Mouse (Mus musculus): Measurements from ENCODE around the gene Napa. TPM values are rescaled to one million over a fixed set of nuclear protein-coding genes. Genes with fewer than 3 reads are reported as not detected.

Napa gene
- polyA plus RNA-seq, 1 experiment from 2014 or later = 196 TPM

GRCm38 (mm10) chr7:16125829-16126228 is 27.6 kb downstream of the Napa start:
- no peak overlapping the region for H3K4me2 ChIP-seq (replicated peaks)
- 86% methylated on average over 9 of the region's 9 CpGs for WGBS

GRCm38 (mm10) chr7:16128344-16128743 is 30.1 kb downstream of the Napa start:
- no peak overlapping the region for H3K27ac ChIP-seq (replicated peaks)
- no peak overlapping the region for H3K4me2 ChIP-seq (replicated peaks)
- H3K9me3 ChIP-seq = no peaks in the 10 kb centered on the region
- H3K4me1 ChIP-seq = peaks cover 41% of the 10 kb centered on the region
- 0 out of 2 replicates have a peak, but pooled peaks cover 16% of the 10 kb centered on the region for H3K36me3 ChIP-seq
- H3K27me3 ChIP-seq = no peaks in the 10 kb centered on the region
- ATAC-seq (ENCODE audit: low FRiP score, low read depth) = no peak
- H3K4me3 ChIP-seq = no peak overlapping the region
- no peak overlapping the region for H3K9ac ChIP-seq (replicated peaks)
- 95% methylated on average over 6 of the region's 6 CpGs for WGBS

More at GRCm38 (mm10) chr7:16125829-16126228, 27.6 kb downstream of the Napa start:
- H3K27me3 ChIP-seq = no peaks in the 10 kb centered on the region
- no peaks in the 10 kb centered on the region for H3K9me3 ChIP-seq
- H3K4me3 ChIP-seq = no peak overlapping the region
- H3K9ac ChIP-seq (replicated peaks) = no peak overlapping the region
- 0 out of 2 replicates have a peak, but pooled peaks cover 16% of the 10 kb centered on the region for H3K36me3 ChIP-seq
- H3K4me1 ChIP-seq = peaks cover 15% of the 10 kb centered on the region
- H3K27ac ChIP-seq (replicated peaks) = no peak overlapping the region
- no peak for ATAC-seq (ENCODE audit: low FRiP score, low read depth)

- 0 out of 2 replicates have a peak overlapping the region, but pooled peaks have one; percentile 63 for H3K4me3 ChIP-seq
- no peak for ATAC-seq (ENCODE audit: low FRiP score, low read depth)
- peak overlapping the region; percentile 83; the same call in 1 of the 2 replicates for H3K27ac ChIP-seq (replicated peaks)
- WGBS = 69% methylated on average over 5 of the region's 5 CpGs
- H3K4me2 ChIP-seq (replicated peaks) = peak overlapping the region; percentile 78
- H3K9me3 ChIP-seq = no peaks in the 10 kb centered on the region
- H3K27me3 ChIP-seq = no peaks in the 10 kb centered on the region
- H3K9ac ChIP-seq (replicated peaks) = no peak overlapping the region
- 0 out of 2 replicates have a peak, but pooled peaks cover 16% of the 10 kb centered on the region for H3K36me3 ChIP-seq
- H3K4me1 ChIP-seq = peaks cover 45% of the 10 kb centered on the region
Measured at GRCm38 (mm10) chr7:16128899-16129298, 30.6 kb downstream of the Napa start.

GRCm38 (mm10) chr7:16129421-16129845 is 31.2 kb downstream of the Napa start, which contains the start of gene Slc8a2:
Gene Slc8a2 (plus strand): TSS chr7:16129826.
- under 1% methylated on average over 12 of the region's 12 CpGs for WGBS
- H3K4me3 ChIP-seq = peak within 1 kb of the TSS; percentile 63
- peak; percentile 86 for ATAC-seq (ENCODE audit: low FRiP score, low read depth)

GRCm38 (mm10) chr7:16129846-16130691 is 31.8 kb downstream of the Napa start:
- H3K36me3 ChIP-seq = 0 out of 2 replicates have a peak, but pooled peaks cover 16% of the 10 kb centered on the region
- H3K9me3 ChIP-seq = no peaks in the 10 kb centered on the region
- peaks cover 57% of the 10 kb centered on the region for H3K4me1 ChIP-seq
- peak overlapping the region; percentile 83 for H3K9ac ChIP-seq (replicated peaks)
- WGBS = 1% methylated on average over 38 of the region's 38 CpGs
- no peaks in the 10 kb centered on the region for H3K27me3 ChIP-seq
- peak overlapping the region; percentile 83 for H3K27ac ChIP-seq (replicated peaks)
- H3K4me2 ChIP-seq (replicated peaks) = peak overlapping the region; percentile 78
- H3K4me3 ChIP-seq = peak overlapping the region; percentile 63
- peak; percentile 79 for ATAC-seq (ENCODE audit: low FRiP score, low read depth)

More at GRCm38 (mm10) chr7:16129421-16129845, 31.2 kb downstream of the Napa start, which contains the start of gene Slc8a2:
- Histone ChIP-seq H3K36me3 (0 out of 2 replicates have a peak, but pooled peaks cover 16% of the 10 kb centered on the region), H3K9ac (replicated peaks) (peak within 1 kb of the TSS; percentile 83), H3K4me2 (replicated peaks) (peak within 1 kb of the TSS; percentile 78), H3K27me3 (no peaks in the 10 kb centered on the region), H3K9me3 (no peaks in the 10 kb centered on the region), H3K4me1 (peaks cover 50% of the 10 kb centered on the region), H3K27ac (replicated peaks) (peak within 1 kb of the TSS; percentile 83)

GRCm38 (mm10) chr7:16130956-16131634 is 32.8 kb downstream of the Napa start:
- ATAC-seq (ENCODE audit: low FRiP score, low read depth) = no peak
- peak overlapping the region; percentile 63 for H3K4me3 ChIP-seq
- H3K36me3 ChIP-seq = 0 out of 2 replicates have a peak, but pooled peaks cover 8% of the 10 kb centered on the region
- H3K9me3 ChIP-seq = no peaks in the 10 kb centered on the region
- H3K9ac ChIP-seq (replicated peaks) = peak overlapping the region; percentile 83; the same call in 1 of the 2 replicates
- H3K4me2 ChIP-seq (replicated peaks) = peak overlapping the region; percentile 78
- H3K27ac ChIP-seq (replicated peaks) = peak overlapping the region; percentile 83; the same call in 1 of the 2 replicates
- 44% methylated on average over 13 of the region's 13 CpGs for WGBS
- H3K4me1 ChIP-seq = peaks cover 61% of the 10 kb centered on the region
- no peaks in the 10 kb centered on the region for H3K27me3 ChIP-seq

- H3K4me3 ChIP-seq = peak overlapping the region; percentile 63; the same call in 1 of the 2 replicates
- peak overlapping the region; percentile 78 for H3K4me2 ChIP-seq (replicated peaks)
- WGBS = 15% methylated on average over 7 of the region's 7 CpGs
- H3K27ac ChIP-seq (replicated peaks) = no peak overlapping the region
- H3K9me3 ChIP-seq = no peaks in the 10 kb centered on the region
- H3K4me1 ChIP-seq = peaks cover 61% of the 10 kb centered on the region
- H3K27me3 ChIP-seq = no peaks in the 10 kb centered on the region
- H3K36me3 ChIP-seq = 0 out of 2 replicates have a peak, but pooled peaks cover 2% of the 10 kb centered on the region
- no peak overlapping the region for H3K9ac ChIP-seq (replicated peaks)
- no peak for ATAC-seq (ENCODE audit: low FRiP score, low read depth)
Measured at GRCm38 (mm10) chr7:16132161-16132581, 33.9 kb downstream of the Napa start.

GRCm38 (mm10) chr7:16132926-16133325 is 34.7 kb downstream of the Napa start:
- H3K4me2 ChIP-seq (replicated peaks) = peak overlapping the region; percentile 78; the same call in 1 of the 2 replicates
- 66% methylated on average over 3 of the region's 3 CpGs for WGBS
- H3K4me1 ChIP-seq = peaks cover 61% of the 10 kb centered on the region

GRCm38 (mm10) chr7:16133691-16134090 is 35.4 kb downstream of the Napa start:
- H3K27me3 ChIP-seq = no peaks in the 10 kb centered on the region
- no peak overlapping the region for H3K9ac ChIP-seq (replicated peaks)
- H3K9me3 ChIP-seq = no peaks in the 10 kb centered on the region
- 94% methylated on average over 9 of the region's 9 CpGs for WGBS
- no peaks in the 10 kb centered on the region for H3K36me3 ChIP-seq
- peaks cover 61% of the 10 kb centered on the region for H3K4me1 ChIP-seq
- no peak overlapping the region for H3K4me2 ChIP-seq (replicated peaks)
- H3K4me3 ChIP-seq = no peak overlapping the region
- ATAC-seq (ENCODE audit: low FRiP score, low read depth) = no peak
- H3K27ac ChIP-seq (replicated peaks) = peak overlapping the region; percentile 69; the same call in 1 of the 2 replicates

More at GRCm38 (mm10) chr7:16132926-16133325, 34.7 kb downstream of the Napa start:
- Histone ChIP-seq H3K27ac (replicated peaks) (no peak overlapping the region), H3K4me3 (no peak overlapping the region), H3K27me3 (no peaks in the 10 kb centered on the region), H3K36me3 (no peaks in the 10 kb centered on the region), H3K9ac (replicated peaks) (no peak overlapping the region), H3K9me3 (no peaks in the 10 kb centered on the region)
- ATAC-seq (ENCODE audit: low FRiP score, low read depth) = no peak

GRCm38 (mm10) chr7:16134951-16135392 is 36.7 kb downstream of the Napa start:
- Histone ChIP-seq H3K27ac (replicated peaks) (peak overlapping the region; percentile 69), H3K27me3 (no peaks in the 10 kb centered on the region), H3K4me2 (replicated peaks) (0 out of 2 replicates have a peak overlapping the region, but pooled peaks have one; percentile 10), H3K9ac (replicated peaks) (no peak overlapping the region), H3K4me1 (peaks cover 53% of the 10 kb centered on the region), H3K4me3 (no peak overlapping the region), H3K36me3 (peaks cover 8% of the 10 kb centered on the region; the same call in 1 of the 2 replicates), H3K9me3 (no peaks in the 10 kb centered on the region)
- WGBS = 45% methylated on average over 7 of the region's 7 CpGs
- ATAC-seq (ENCODE audit: low FRiP score, low read depth) = peak; percentile 59
